Mouse (Mus musculus) spleen, postnatal 36 days (tissue): ENCODE measurements around the gene Rpl13a.

Source experiments
- DNase-seq, 2 experiments: peaks; one replicate each; pipeline ENCODE4 v3.0.0; 2022; ENCODE audit warnings: low spot score in 2 of 2, mixed read lengths in 1 of 2

Gene Rpl13a

GRCm38 (mm10) chr7:45091001-45091990, 37.3 kb downstream of the Rpl13a start:
- DNase-seq, result no peak

DNA sequence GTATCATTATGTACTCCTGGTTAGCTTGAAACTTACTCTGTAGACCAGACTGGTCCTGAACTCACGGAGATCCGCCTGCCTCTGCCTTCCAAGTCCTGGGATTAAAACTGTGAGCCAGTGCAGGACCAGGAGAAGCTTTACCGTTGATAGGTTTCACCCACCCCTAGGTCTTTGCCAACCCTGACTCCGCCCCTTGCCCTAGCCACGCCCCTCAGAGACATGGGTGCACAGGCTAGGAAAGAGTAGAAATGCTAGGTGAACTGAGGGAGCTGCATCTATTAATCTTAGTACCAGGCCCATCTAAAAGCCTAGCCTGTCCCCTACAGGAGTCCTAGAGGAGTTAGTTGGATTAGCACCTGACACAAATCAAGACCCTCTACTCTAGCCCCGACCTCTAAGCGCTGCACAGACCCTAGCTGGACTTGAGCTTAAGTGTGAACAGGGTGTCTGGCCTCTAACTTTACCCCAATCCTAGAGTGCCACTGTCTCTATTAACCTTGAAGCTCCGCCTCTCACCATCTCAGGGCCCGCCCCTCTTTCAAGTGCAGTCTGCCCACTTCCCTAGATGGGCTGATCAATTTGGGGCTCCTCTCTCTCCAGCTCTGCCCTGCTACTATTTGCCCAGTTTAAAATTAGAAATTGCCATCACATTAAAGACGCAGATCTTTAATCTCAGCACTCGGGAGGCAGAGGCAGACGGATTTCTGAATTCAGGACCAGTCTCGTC, 38.1 kb downstream of the Rpl13a start:
- peak; percentile 31 to 53 for DNase-seq

- no peak for DNase-seq
These were observed 40.0 kb downstream of the Rpl13a start for GRCm38 (mm10) chr7:45088597-45088996.

DNA sequence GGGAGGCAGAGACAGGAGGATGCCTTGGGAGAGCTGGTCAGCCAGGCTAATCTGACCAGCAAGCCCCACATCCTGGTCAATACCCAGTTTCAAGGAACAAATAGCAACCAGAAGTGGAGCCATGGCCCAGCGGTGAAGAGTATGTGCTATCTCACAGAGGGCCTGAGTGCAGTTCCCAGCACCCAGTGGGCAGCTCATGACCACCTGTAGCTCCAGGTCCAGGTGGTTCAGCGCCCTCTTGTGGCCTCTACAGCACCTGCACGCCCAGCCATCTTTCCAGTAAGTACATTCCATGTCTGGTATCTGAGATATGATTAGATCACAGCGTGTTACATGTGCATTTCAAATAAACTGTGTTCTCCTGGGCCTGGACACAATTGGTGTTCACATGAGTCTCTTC, 42.5 kb downstream of the Rpl13a start:
- no peak for DNase-seq

DNA sequence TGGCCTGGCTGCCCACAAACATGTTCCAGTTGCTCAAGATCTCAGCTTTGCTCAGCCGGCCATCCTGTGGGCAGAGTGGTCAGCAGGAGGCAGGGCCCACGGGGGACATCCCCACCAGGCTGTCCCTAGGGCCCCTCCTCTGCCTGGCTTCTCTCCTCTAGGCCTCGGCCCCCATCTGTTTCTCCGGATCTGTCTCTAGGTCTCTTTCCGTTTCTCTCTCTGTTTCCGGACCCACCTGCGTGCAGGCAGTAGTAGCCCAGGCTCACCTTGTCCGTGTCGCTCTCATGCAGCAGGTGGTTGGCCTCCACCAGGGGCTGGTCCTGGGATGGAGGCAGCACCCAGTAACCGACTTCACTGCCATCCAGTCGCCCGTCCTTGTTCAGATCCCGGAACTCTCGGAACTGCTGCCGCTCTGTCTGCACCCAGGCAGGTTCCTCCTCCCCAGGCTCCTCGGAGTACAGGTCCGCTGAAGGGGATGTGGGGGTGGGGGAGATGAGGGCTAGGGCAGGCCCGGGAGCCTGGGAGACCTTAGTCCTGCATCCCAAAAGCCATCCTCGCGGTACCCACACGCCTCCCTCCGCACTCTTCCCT, 45.2 kb downstream of the Rpl13a start:
- peak in 1 of 2 experiments; percentile 47 for DNase-seq

GRCm38 (mm10) chr7:45082401-45083299, 45.9 kb downstream of the Rpl13a start:
- DNase-seq, result peak; percentile 73 to 77

DNA sequence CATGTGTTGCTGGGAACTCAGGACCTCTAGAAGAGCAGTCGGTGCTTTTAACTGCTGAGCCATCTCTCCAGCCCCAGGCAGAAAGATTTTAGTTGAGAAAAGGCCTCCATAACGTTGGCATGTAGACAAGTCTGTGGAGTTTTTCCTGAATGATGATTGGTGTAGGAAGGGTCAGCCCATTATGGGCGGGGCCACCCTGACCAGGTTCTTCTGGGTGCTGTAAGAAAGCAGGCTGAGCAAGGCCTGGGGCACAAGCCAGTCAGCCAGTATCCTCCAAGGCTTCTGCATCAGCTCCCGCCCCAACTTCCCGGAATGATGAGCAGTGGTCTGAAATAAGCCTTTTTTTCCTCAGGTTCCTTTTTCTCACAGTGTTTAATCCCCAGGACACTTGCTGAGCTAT, 47.5 kb downstream of the Rpl13a start:
- no peak for DNase-seq

DNA sequence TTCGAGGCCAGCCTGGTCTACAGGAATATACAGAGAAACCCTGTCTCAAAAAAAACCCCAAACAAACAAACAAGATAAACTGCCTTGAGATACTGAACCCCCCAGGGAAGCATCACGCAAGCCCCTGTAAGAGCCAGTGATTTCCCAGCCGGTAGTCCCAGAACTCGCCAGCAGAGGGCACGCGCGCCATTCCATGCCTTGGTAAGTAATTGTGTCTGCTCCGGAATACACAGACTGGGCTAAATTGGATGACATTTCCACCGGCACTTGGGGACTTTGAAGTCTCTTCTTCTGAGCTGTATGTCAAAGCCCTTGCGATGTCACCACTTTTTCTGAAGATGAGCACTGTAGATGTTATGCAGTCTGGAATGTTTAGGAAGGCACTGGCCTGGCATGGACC, 48.7 kb downstream of the Rpl13a start:
- DNase-seq, result peak; percentile 82 to 88

DNA sequence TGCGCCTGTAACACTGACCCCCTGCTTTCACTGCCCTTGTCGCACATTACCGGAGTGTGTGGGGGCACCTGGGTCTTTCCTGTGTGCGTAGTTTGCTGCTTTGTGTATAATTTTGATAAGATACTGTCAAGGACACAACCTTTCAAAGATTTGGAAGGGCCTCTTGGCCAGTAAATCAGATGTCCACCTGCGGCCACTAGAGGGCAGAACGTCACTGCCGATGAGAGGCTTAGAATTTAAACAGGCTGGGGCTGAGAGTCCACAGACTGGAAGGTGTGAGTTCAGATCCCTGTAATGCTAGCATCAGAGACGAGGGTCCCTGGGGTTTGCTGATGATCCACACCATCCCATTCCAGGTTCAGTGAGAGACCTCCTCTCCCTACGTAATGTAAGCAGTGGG, 50.0 kb downstream of the Rpl13a start:
- DNase-seq, result peak; percentile 67 to 74

DNA sequence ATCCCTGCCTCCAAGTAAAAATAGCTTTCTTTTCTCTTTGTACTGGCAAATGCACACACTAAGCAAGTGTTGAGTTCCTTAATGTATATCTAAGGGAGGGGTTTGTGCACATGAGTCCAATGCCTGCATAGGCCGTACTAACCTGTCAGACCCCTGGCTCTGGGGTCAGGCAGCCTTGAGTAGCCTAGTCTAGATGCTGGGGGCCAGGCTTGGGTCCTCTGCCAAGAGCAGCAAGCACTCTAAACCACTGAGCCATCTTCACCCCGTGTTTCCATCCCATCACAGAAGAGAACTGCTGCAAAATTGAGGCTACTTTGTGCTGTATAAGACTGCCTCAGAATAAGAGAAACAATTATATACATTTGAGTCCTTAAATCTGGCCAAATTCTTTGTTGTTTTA, 50.7 kb downstream of the Rpl13a start:
- DNase-seq, result no peak

GRCm38 (mm10) chr7:45077322-45077721, 51.2 kb downstream of the Rpl13a start:
- no peak for DNase-seq

DNA sequence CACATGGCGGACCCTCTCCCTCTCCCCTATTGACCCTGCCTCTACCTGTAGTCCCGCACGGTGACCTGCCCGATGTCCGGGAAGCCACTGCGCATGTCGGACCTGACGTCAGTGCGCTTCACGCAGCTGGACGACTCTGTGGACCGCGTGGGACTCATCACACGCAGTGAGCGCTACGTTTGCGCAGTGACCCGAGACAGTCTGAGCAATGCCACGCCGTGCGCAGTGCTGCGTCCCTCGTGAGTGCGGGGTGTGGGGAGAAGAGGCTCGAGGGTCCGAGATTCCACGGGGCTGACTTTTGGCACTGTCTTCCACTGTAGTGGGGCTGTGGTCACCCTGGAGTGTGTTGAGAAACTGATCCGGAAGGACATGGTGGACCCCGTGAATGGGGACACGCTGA, 52.1 kb downstream of the Rpl13a start:
- DNase-seq, result no peak
